Mouse (Mus musculus): Measurements from ENCODE around the gene Zbtb1.
"Not testable (repeated sequence)": the region's sequence is repeated elsewhere in the genome, so short reads cannot be mapped to it uniquely, and the experiment has no call there.

Zbtb1 gene

DNA sequence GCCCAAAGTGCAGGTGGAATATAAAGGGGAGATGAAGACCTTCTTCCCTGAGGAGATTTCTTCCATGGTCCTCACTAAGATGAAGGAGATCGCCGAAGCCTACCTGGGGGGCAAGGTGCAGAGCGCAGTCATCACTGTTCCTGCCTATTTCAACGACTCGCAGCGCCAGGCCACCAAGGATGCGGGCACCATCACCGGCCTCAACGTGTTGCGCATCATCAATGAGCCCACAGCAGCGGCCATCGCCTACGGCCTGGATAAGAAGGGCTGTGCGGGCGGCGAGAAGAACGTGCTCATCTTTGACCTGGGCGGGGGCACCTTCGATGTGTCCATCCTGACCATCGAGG lies 34.7 kb downstream of the Zbtb1 start:
- DNase-seq (ENCODE audit: low spot score) = no peak

DNA sequence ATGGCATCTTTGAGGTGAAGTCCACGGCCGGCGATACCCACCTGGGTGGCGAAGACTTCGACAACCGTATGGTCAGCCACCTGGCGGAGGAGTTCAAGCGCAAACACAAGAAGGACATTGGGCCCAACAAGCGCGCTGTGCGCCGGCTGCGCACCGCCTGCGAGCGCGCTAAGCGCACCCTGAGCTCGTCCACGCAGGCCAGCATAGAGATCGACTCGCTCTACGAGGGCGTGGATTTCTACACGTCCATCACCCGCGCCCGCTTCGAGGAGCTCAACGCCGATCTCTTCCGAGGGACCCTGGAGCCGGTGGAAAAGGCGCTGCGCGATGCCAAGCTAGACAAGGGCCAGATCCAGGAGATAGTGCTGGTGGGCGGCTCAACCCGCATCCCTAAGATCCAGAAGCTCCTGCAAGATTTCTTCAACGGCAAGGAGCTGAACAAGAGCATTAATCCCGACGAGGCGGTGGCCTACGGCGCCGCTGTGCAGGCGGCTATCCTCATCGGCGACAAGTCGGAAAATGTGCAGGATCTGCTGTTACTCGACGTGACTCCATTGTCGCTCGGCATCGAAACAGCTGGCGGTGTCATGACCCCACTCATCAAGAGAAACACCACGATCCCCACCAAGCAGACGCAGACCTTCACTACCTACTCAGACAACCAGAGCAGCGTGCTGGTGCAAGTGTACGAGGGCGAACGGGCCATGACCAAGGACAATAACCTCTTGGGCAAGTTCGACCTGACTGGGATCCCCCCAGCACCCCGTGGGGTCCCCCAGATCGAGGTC lies 35.3 kb downstream of the Zbtb1 start:
- peak; percentile 26 for DNase-seq (ENCODE audit: low spot score)

DNA sequence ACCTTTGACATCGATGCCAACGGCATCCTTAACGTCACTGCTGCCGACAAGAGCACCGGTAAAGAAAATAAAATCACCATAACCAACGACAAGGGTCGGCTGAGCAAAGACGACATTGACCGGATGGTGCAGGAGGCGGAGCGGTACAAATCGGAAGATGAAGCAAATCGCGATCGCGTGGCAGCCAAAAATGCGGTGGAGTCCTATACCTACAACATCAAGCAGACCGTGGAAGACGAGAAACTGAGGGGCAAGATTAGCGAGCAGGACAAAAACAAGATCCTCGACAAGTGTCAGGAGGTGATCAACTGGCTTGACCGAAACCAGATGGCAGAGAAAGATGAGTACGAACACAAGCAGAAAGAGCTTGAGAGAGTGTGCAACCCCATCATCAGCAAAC lies 35.9 kb downstream of the Zbtb1 start:
- DNase-seq (ENCODE audit: low spot score) = no peak

DNA sequence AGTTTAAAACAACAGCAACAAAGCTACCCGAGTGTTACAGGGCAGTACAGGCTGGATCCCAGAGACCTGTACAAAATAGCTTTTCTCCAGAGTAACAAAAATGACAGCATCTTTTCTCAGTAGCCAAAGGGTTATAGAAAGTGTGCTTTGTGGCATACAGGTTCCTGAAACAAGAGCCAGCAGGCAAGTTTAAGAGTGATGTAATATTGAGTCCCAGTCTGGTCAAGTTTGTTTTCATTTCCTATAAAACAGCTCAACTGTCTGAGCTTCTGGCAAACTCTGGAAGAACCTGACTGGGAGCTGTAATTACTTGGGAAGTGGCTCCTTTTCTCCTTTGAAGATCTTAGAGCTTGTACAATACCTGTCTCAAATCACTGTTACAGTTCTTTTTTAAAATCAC lies 37.1 kb downstream of the Zbtb1 start:
- DNase-seq (ENCODE audit: low spot score) = no peak

GRCm38 (mm10) chr12:76409166-76409565 lies 39.1 kb downstream of the Zbtb1 start:
- DNase-seq (ENCODE audit: low spot score) = no peak

DNA sequence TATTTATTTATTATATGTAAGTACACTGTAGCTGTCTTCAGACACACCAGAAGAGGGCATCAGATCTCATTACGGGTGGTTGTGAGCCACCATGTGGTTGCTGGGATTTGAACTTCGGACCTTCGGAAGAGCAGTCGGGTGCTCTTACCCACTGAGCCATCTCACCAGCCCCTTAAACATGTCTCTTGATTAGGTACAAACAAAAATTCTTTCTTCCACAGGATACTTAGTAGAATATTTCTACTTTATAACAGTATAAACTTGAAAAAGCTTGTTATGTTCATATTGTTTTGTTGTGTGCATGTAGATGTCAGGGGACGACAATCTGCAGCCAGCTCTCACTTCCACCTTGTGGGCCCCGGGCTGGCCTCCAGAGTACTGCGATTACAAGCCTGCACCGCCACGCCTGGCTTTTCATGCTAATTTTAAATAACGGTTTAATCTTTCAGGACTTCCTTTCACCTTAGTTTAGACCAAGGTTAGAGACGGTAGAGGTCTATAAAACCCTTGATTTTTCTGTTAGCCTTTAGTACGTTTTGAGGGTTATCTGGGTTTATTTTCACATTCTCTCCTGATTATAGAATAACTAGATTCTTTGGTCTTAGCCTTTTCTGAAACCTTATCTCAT lies 45.4 kb downstream of the Zbtb1 start:
- no peak for DNase-seq (ENCODE audit: low spot score)

GRCm38 (mm10) chr12:76417433-76417854 lies 47.4 kb downstream of the Zbtb1 start, which contains the start of gene Ppp1r36:
Ppp1r36 (plus strand) TSS chr12:76417538.
- DNase-seq (ENCODE audit: low spot score) = peak; percentile 28

- no peak for DNase-seq (ENCODE audit: low spot score)
Measured at GRCm38 (mm10) chr12:76418346-76418745, 48.3 kb downstream of the Zbtb1 start.

- no peak for DNase-seq (ENCODE audit: low spot score)
Measured at GRCm38 (mm10) chr12:76425256-76425655, 55.2 kb downstream of the Zbtb1 start.

DNA sequence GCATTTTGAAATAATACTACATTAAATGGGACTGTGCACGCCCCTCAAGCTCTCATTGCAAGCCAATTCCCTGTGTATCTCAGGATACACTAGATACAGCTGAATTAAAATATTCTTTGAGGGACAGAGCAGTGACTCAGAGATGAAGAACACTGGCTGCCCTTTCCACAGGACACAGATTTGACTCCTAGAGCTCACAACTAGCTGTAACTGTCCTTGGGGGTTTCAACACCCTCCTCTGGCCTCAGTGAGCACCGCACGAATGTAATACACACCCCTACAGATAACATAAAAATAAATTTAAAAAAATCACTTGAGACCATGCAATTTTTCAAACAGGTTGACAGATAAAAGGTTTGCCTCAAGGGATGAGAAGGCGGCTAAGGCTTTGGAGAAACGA lies 57.5 kb downstream of the Zbtb1 start:
- no peak for DNase-seq (ENCODE audit: low spot score)

DNA sequence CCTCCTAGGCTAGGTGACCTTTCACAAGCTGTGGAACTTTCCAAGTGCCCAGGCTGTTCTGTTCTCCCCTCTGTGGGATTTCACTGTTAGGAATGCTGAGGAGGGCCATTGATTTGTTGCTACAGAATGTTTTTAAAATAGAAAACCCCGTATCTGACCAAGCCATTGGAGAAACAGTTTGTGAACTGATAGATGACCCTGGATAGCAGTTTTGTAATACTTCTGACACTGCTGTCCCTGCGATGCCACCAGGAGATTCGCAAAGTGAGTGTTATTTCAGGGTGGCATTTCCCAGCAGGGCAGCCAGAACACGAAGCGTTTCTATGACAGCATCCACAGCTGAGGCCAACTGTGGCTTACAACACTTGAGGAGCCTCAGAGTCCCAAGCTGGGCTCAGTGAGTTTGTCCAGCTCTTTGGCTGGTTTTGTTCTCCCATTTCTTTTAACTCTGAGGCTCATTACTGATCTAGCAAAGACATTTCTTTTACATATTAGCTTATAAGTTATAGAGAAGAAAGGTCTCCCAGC lies 60.9 kb downstream of the Zbtb1 start:
- DNase-seq (ENCODE audit: low spot score) = no peak

DNA sequence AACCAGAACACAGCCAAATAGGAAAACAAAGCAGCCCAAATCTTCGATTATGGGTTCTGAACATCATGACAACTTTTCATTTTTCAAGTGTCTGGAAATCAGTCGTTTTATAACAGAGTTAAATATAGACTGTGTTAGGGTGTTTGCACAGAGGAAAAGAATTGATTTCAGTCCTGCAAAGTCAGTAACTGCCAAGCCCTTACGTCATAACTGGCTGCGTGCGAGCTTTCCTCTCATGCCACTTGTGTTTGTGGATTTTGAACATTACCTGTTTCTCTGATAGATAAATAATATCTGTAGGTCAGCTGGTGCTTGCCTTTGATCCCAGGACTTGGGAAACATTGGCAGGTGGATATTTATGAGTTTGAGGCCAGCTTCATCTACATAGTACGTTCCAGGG lies 61.4 kb downstream of the Zbtb1 start:
- DNase-seq (ENCODE audit: low spot score) = no peak

DNA sequence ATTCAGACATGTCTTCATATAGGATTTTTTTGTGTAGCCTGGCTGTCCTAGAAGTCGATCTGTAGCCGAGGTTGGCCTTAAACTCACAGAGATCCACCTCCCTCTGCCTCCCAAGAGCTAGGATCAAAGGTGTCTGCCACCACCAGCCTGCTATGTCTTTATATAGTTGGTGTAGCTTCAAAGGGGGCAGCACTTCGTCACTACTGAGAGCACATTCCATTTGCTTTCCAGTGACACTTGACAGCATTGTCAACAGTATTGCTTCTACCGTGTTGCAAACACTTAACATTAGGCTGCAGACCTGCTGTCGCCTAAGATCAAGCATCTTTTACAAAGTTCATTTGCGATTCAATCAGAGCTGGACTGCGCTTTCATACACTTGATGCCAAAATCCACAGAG lies 64.0 kb downstream of the Zbtb1 start:
- no peak for DNase-seq (ENCODE audit: low spot score)

- no peak for DNase-seq (ENCODE audit: low spot score)
Measured at GRCm38 (mm10) chr12:76435084-76435483, 65.0 kb downstream of the Zbtb1 start.

DNA sequence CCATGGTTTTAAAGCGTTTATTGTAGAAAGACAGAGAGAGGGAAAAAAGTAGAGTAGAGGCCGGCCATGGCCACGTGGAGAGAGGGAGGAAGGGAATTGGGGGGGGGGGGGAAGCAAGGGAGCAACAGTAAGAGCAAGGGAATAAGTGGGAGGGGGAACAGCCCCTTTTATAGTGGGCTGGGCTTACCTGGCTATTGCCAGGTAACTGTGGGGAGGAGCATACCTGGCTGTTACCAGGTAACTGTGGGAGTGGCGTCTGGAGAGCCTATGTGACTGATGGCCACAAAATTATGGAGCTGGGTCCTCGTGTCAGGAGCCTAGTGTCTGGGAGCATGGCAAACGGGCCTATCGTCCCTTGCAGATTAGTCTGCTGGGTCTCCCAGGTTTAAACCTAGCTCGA lies 65.5 kb downstream of the Zbtb1 start:
- DNase-seq (ENCODE audit: low spot score) = no peak

DNA sequence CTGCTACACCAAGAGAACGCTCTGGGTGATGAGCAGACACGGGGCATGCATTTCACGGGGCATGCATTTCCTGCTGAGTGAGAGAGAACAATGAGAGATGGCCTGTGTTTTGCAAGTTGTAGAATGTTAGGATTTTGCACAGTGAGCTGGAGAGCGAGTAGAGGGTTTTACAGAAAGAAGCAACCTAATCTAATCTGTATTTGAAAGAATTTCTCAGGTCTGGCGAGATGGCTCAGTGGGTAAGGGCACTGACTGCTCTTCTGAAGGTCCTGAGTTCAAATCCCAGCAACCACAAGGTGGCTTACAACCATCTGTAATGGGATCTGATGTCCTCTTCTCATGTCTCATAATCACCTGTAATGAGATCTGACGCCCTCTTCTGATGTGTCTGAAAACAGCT lies 73.4 kb downstream of the Zbtb1 start:
- not testable (repeated sequence) for DNase-seq (ENCODE audit: low spot score)

DNA sequence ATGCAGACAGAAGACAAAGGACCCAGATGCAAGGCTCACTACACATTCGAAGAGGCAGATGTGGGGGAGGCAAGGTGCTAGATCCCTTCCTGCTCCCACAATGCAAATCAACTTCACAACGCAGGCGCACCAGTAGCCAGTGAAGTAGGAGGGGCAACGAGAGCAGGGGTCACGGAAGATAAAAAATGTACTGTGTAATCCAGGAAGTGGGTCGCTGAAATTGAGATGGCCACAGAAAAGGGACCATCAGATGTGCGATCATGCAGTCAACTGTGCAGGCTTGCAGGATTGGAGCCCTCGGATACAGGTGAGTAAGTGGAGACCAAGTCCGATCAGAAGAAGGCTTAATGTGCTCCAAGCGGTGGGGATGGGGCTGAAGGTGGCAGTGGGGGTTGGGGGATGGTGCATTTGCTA lies 74.3 kb downstream of the Zbtb1 start:
- DNase-seq (ENCODE audit: low spot score) = no peak

DNA sequence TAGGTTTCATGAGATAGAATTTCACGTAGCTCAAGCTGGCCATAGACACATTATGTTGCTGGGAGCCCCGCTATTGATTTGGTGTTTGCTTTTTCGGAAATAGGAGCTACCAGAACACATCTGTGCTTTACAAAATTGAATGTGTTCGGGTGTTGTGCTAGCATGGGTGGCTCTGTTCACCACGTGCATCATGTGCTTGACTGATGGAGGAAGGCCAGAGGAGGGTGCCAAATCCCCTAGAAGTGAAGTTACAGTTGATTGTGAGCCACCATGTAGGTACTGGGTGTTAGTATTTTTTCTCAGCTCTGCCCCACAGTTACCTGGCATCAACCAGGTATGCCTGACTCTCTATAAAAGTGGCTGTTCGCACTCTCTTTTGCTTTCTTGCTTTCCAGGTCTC lies 74.8 kb downstream of the Zbtb1 start:
- no peak for DNase-seq (ENCODE audit: low spot score)

DNA sequence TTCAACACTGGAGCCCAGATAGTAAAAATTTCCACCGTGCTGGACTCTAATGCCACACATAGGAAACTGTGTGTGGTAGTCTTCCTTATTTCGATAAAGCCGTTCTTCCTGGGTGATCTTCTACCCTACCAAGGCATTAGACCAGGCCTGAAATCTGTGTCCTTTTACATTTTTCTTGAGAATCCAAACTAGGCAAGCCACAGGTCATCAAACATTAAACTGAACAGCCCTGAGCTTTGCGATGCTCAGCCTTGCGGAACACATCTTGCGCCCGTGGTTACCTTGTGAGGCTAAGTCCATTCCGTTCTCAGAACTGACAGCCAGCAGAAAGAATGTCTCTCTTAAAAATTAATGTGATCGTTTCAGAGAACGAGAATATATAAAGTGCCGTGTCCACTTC lies 76.1 kb downstream of the Zbtb1 start:
- DNase-seq (ENCODE audit: low spot score) = no peak
